Mouse (Mus musculus): ENCODE results near the gene Vti1b.
A peak's percentile ranks its signal among the peaks of the same experiment; 100 is the strongest.

DNA sequence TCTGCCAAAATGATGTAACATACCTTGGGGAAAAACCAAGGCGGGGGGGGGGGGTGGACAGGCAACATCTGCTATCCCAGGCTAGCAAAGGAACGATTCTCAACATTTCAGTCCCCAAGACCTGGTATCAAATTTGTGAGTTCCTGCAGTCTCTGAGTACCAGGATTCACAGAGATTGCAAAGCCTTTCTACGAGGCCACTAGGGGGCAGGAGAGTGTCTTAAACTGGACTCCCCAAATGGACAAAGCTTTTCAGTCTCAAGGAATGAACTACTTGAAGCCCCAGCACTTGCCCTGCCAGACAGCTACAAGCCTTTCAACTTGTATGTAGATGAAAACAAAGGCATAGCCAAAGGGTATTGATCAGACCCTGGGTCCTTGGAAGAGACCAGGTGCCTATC is 21.0 kb upstream of the Vti1b start:
- TF ChIP-seq CTCF (IDR thresholded peaks at IDR 0.05; ENCODE audit: insufficient read depth, low read length) (peak; percentile 50; the same call in 1 of the 2 replicates), POLR2A (IDR thresholded peaks at IDR 0.05; ENCODE audit: borderline replicate concordance, extremely low read depth, low read depth, low read length) (no peak)

Measured in lung, adult 2 months (tissue).